Mouse (Mus musculus): Measurements from ENCODE around the gene Nudt16l1.

DNA sequence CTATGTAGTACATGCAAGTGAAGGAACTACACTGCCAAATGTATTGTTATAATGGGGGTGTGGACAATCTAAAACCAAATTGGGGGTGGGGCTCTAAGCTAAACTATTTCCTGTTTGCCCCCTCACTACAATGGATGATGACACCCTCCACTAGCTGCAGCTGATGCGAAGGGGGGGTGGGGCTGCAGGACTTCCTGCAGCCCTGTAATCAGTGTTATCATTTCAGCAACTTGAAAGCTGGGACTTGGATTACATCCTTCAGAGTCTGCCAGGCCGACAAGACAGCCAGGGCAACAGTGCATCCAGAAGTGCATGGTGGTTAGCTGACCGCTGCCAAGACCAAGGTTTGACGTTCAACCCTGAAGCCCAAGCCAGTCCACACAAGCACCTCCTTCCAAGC, 33.1 kb downstream of the Nudt16l1 start:
- TF ChIP-seq MYOD1 (IDR thresholded peaks at IDR 0.05; ENCODE audit: control insufficient read depth in 1 of 3, insufficient read length in 2 of 3, low read depth in 2 of 3) (no peak), MYOG (IDR thresholded peaks at IDR 0.05; ENCODE audit: control insufficient read depth in 1 of 3, insufficient read depth in 1 of 3, insufficient read length in 2 of 3, low read depth in 2 of 3) (no peak), POLR2A (IDR thresholded peaks at IDR 0.05; ENCODE audit: insufficient read length, low read depth) (no peak), POLR2AphosphoS2 (IDR thresholded peaks at IDR 0.05; ENCODE audit: insufficient read length, low read depth) (no peak)

Data from myocyte (in vitro differentiated cells).